Mouse (Mus musculus): Measurements from ENCODE around the gene Slc26a1.

The Slc26a1 gene

DNA sequence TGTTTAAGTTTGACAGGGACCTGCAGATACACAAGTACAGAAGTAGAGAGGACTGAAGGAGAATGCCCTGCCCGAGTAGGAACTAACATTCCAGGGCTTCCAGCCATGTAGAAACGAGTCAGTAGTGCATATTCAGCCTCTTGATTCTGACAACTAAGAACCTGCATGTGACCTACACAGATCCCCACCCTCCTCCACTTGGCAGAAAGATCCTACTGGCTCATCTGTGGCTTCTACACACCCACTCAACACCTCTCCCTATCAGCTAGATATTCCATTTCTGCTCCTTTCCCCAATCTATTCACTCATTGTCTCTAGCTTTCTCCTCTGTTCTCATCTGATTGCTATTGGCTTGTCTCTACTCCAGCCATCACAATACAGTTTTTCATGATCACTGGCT is 53.5 kb downstream of the Slc26a1 start:
- peak; percentile 42 for DNase-seq (ENCODE audit: low read depth, low spot score)
